In the genomic region with DNA sequence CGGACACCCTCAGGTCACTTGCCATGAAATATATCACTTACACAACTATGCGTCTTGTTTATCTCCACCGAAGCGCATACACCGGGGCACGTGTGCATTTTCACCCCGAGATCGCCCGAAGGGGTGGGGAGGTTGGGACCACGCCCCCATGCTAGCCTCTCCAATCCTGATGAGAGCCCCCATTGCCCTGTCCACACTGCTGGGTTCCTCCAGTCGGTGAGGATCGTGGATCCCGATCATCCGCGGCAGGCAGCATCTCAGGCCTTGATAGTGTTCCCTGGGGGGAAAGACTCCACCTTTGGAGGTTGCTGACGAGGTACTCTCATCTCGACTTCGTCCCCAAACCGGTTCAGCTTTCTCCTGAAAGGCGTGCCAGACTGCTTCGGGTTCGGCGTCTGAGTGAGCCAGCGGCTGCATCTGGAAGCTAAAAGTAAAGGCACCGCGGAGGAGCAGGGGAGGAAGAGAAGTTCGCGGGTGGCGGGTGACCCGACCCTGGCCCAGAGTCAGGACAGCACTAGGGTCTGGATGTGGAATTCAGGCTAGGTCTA, we compare ENCODE assay signal across 8 mouse cellular contexts. TPM values are rescaled to one million over a fixed set of nuclear protein-coding genes. Genes with fewer than 3 reads are reported as not detected.
A peak's percentile ranks its signal among the peaks of the same experiment; 100 is the strongest.
DNase-seq lines count a peak whose midpoint lies in the region; ATAC-seq lines count a peak whose summit lies in the region.

No protein-coding gene starts in this region.

- no peaks in the 10 kb centered on the region for H3K9me3 ChIP-seq in embryonic facial prominence, embryonic 11.5 days (replicated peaks; ENCODE audit: control insufficient read depth, low read length)
- H3K9me3 ChIP-seq in hindbrain, embryonic 12.5 days (replicated peaks), result no peaks in the 10 kb centered on the region
- H3K9me3 ChIP-seq in liver, embryonic 11.5 days (ENCODE audit: control insufficient read depth, low read length), result no peaks in the 10 kb centered on the region
- no peaks in the 10 kb centered on the region for H3K9me3 ChIP-seq in neural tube, embryonic 11.5 days (ENCODE audit: control insufficient read depth, low read length)

- no peaks in the 10 kb centered on the region for H3K36me3 ChIP-seq in embryonic facial prominence, embryonic 11.5 days (replicated peaks; ENCODE audit: control insufficient read depth, insufficient read depth, low read depth, low read length)
- H3K36me3 ChIP-seq in hindbrain, embryonic 12.5 days, result peaks cover 11% of the 10 kb centered on the region; the same call in 1 of the 2 replicates
- no peaks in the 10 kb centered on the region for H3K36me3 ChIP-seq in liver, embryonic 11.5 days (ENCODE audit: control insufficient read depth, insufficient read depth, low read length)
- no peaks in the 10 kb centered on the region; the same call in 1 of the 2 replicates for H3K36me3 ChIP-seq in neural tube, embryonic 11.5 days (ENCODE audit: control insufficient read depth, insufficient read depth, low read length)

- no peak overlapping the region for H3K27ac ChIP-seq in embryonic facial prominence, embryonic 11.5 days (replicated peaks; ENCODE audit: low read depth, low read length)
- H3K27ac ChIP-seq in hindbrain, embryonic 12.5 days, result 0 out of 2 replicates have a peak overlapping the region, but pooled peaks have one; percentile 23
- peak overlapping the region; percentile 91 for H3K27ac ChIP-seq in liver, embryonic 11.5 days (ENCODE audit: low read depth, low read length)
- 0 out of 2 replicates have a peak overlapping the region, but pooled peaks have one; percentile 8 for H3K27ac ChIP-seq in neural tube, embryonic 11.5 days (ENCODE audit: low read depth, low read length)

- H3K4me2 ChIP-seq in embryonic facial prominence, embryonic 11.5 days (ENCODE audit: low read depth, low read length), result peak overlapping the region; percentile 96
- H3K4me2 ChIP-seq in hindbrain, embryonic 12.5 days (replicated peaks), result peak overlapping the region; percentile 82
- H3K4me2 ChIP-seq in liver, embryonic 11.5 days, result peak overlapping the region; percentile 99
- peak overlapping the region; percentile 83 for H3K4me2 ChIP-seq in neural tube, embryonic 11.5 days (ENCODE audit: low read depth)

- peaks cover 8% of the 10 kb centered on the region for H3K4me1 ChIP-seq in embryonic facial prominence, embryonic 11.5 days (ENCODE audit: control insufficient read depth, insufficient read depth, low read length)
- peaks cover 45% of the 10 kb centered on the region for H3K4me1 ChIP-seq in hindbrain, embryonic 12.5 days
- peaks cover 52% of the 10 kb centered on the region for H3K4me1 ChIP-seq in liver, embryonic 11.5 days (replicated peaks; ENCODE audit: control insufficient read depth, insufficient read depth, low read length)
- H3K4me1 ChIP-seq in neural tube, embryonic 11.5 days (ENCODE audit: control insufficient read depth, insufficient read depth, low read length), result peaks cover 33% of the 10 kb centered on the region

- under 1% methylated on average over 30 of the region's 30 CpGs for WGBS in embryonic facial prominence, embryonic 11.5 days
- under 1% methylated on average over 30 of the region's 30 CpGs for WGBS in hindbrain, embryonic 12.5 days
- WGBS in liver, embryonic 11.5 days, result under 1% methylated on average over 30 of the region's 30 CpGs
- under 1% methylated on average over 30 of the region's 30 CpGs for WGBS in neural tube, embryonic 11.5 days

- H3K27me3 ChIP-seq in embryonic facial prominence, embryonic 11.5 days (ENCODE audit: control insufficient read depth, insufficient read depth, low read length), result peaks cover 18% of the 10 kb centered on the region
- H3K27me3 ChIP-seq in hindbrain, embryonic 12.5 days, result peaks cover 65% of the 10 kb centered on the region
- H3K27me3 ChIP-seq in liver, embryonic 11.5 days (replicated peaks; ENCODE audit: control insufficient read depth, insufficient read depth, low read length), result peaks cover 42% of the 10 kb centered on the region
- H3K27me3 ChIP-seq in neural tube, embryonic 11.5 days (ENCODE audit: control insufficient read depth, insufficient read depth, low read length), result peaks cover 46% of the 10 kb centered on the region

- H3K9ac ChIP-seq in embryonic facial prominence, embryonic 11.5 days (replicated peaks; ENCODE audit: low read length), result peak overlapping the region; percentile 52
- H3K9ac ChIP-seq in hindbrain, embryonic 12.5 days, result peak overlapping the region; percentile 59
- peak overlapping the region; percentile 80 for H3K9ac ChIP-seq in liver, embryonic 11.5 days (ENCODE audit: low read depth, low read length)
- peak overlapping the region; percentile 37; the same call in 1 of the 2 replicates for H3K9ac ChIP-seq in neural tube, embryonic 11.5 days (ENCODE audit: low read length)

- no peak; the same call in 1 of the 2 replicates for ATAC-seq in embryonic facial prominence, embryonic 11.5 days (replicated peaks; ENCODE audit: insufficient number of reproducible peaks, low FRiP score, low TSS enrichment, low read depth)
- no peak for ATAC-seq in hindbrain, embryonic 12.5 days (ENCODE audit: low FRiP score)
- ATAC-seq in liver, embryonic 11.5 days (replicated peaks; ENCODE audit: low FRiP score), result no peak
- no peak for ATAC-seq in neural tube, embryonic 11.5 days (ENCODE audit: insufficient read depth, low FRiP score, low TSS enrichment)

- peak overlapping the region; percentile 44 for H3K4me3 ChIP-seq in embryonic facial prominence, embryonic 11.5 days (ENCODE audit: low read depth, low read length)
- H3K4me3 ChIP-seq in hindbrain, embryonic 12.5 days, result peak overlapping the region; percentile 42
- peak overlapping the region; percentile 72 for H3K4me3 ChIP-seq in liver, embryonic 11.5 days (ENCODE audit: low read depth, low read length)
- H3K4me3 ChIP-seq in neural tube, embryonic 11.5 days (ENCODE audit: low read depth, low read length), result peak overlapping the region; percentile 46

- intact Hi-C loops in gastrocnemius, postnatal 14 days (cut with DNase I; ENCODE audit: low total_unique reads), result loop anchor here (2.0 kb wide), 1 partner anchor 32 kb away; no protein-coding TSS in a partner anchor

- peak; percentile 34 for DNase-seq in gastrocnemius, postnatal 10 days
- no peak for DNase-seq in gastrocnemius, adult 8-10 months (ENCODE audit: low spot score in 2 of 2)
- peak; percentile 62 for DNase-seq in embryonic facial prominence, embryonic 11.5 days (ENCODE audit: low spot score)
- peak; percentile 71 for DNase-seq in liver, embryonic 11.5 days (ENCODE audit: low spot score)
- DNase-seq in neural tube, embryonic 11.5 days (ENCODE audit: low spot score), result peak; percentile 51
- DNase-seq in right cerebral cortex, adult 18-20 months, result no peak
- DNase-seq in gastrocnemius, postnatal 14 days, result no peak

RNA-seq across cellular contexts. Expression of gene Sphk1, which starts 1.6 kb away (rescaled TPM):
- total RNA-seq in gastrocnemius, postnatal 10 days (2021), result 1 to 10 TPM; 3.7 to 4.0 TPM
- total RNA-seq in gastrocnemius, adult 8-10 months (2022), result under 1 TPM; 0.15 to 0.75 (median 0.51) TPM
- 5.0 and 7.2 TPM in 2 replicates for polyA plus RNA-seq in embryonic facial prominence, embryonic 11.5 days (2014; fragmentation: Nextera tagmentation; extraction: Ambion mirVana)
- polyA plus RNA-seq in hindbrain, embryonic 12.5 days (2016; fragmentation: Nextera tagmentation; extraction: Ambion mirVana), result 8.9 and 10.2 TPM in 2 replicates
- 39.0 and 44.1 TPM in 2 replicates for polyA plus RNA-seq in liver, embryonic 11.5 days (2014; fragmentation: Nextera tagmentation; extraction: Ambion mirVana)
- 9.9 and 10.9 TPM in 2 replicates for polyA plus RNA-seq in neural tube, embryonic 11.5 days (2014; fragmentation: Nextera tagmentation; extraction: Ambion mirVana)
- 1 to 10 TPM; 1.6 to 2.6 TPM for total RNA-seq in gastrocnemius, postnatal 14 days (2021)

RNA-seq across cellular contexts. Expression of gene Prpsap1, which starts 38.3 kb away (rescaled TPM):
- 10 to 100 TPM; 34.8 to 35.4 TPM for total RNA-seq in gastrocnemius, postnatal 10 days (2021)
- total RNA-seq in gastrocnemius, adult 8-10 months (2022), result 10 to 100 TPM; 10.4 to 12.7 (median 11.5) TPM
- polyA plus RNA-seq in embryonic facial prominence, embryonic 11.5 days (2014; fragmentation: Nextera tagmentation; extraction: Ambion mirVana), result 171 and 182 TPM in 2 replicates
- polyA plus RNA-seq in hindbrain, embryonic 12.5 days (2016; fragmentation: Nextera tagmentation; extraction: Ambion mirVana), result 164 and 179 TPM in 2 replicates
- 133 and 135 TPM in 2 replicates for polyA plus RNA-seq in liver, embryonic 11.5 days (2014; fragmentation: Nextera tagmentation; extraction: Ambion mirVana)
- polyA plus RNA-seq in neural tube, embryonic 11.5 days (2014; fragmentation: Nextera tagmentation; extraction: Ambion mirVana), result 212 and 222 TPM in 2 replicates
- total RNA-seq in gastrocnemius, postnatal 14 days (2021), result 10 to 100 TPM; 22.4 to 24.6 TPM

RNA-seq across cellular contexts. Expression of gene Ube2o, which starts 48.9 kb away (rescaled TPM):
- total RNA-seq in gastrocnemius, postnatal 10 days (2021), result 10 to 100 TPM; 20.7 to 24.9 TPM
- 10 to 100 TPM; 22.4 to 27.6 (median 22.5) TPM for total RNA-seq in gastrocnemius, adult 8-10 months (2022)
- 17.2 and 17.4 TPM in 2 replicates for polyA plus RNA-seq in embryonic facial prominence, embryonic 11.5 days (2014; fragmentation: Nextera tagmentation; extraction: Ambion mirVana)
- polyA plus RNA-seq in hindbrain, embryonic 12.5 days (2016; fragmentation: Nextera tagmentation; extraction: Ambion mirVana), result 23.6 and 27.6 TPM in 2 replicates
- polyA plus RNA-seq in liver, embryonic 11.5 days (2014; fragmentation: Nextera tagmentation; extraction: Ambion mirVana), result 13.5 and 13.9 TPM in 2 replicates
- polyA plus RNA-seq in neural tube, embryonic 11.5 days (2014; fragmentation: Nextera tagmentation; extraction: Ambion mirVana), result 28.8 and 29.1 TPM in 2 replicates
- 10 to 100 TPM; 23.4 to 25.6 TPM for total RNA-seq in gastrocnemius, postnatal 14 days (2021)

RNA-seq across cellular contexts. Expression of gene Aanat, which starts 53.9 kb away (rescaled TPM):
- not detected for total RNA-seq in gastrocnemius, postnatal 10 days (2021)
- not detected for total RNA-seq in gastrocnemius, adult 8-10 months (2022)
- polyA plus RNA-seq in embryonic facial prominence, embryonic 11.5 days (2014; fragmentation: Nextera tagmentation; extraction: Ambion mirVana), result not detected in 2 replicates
- 0.15 TPM in 1 of 2 replicates, not detected in the other for polyA plus RNA-seq in hindbrain, embryonic 12.5 days (2016; fragmentation: Nextera tagmentation; extraction: Ambion mirVana)
- not detected in 2 replicates for polyA plus RNA-seq in liver, embryonic 11.5 days (2014; fragmentation: Nextera tagmentation; extraction: Ambion mirVana)
- polyA plus RNA-seq in neural tube, embryonic 11.5 days (2014; fragmentation: Nextera tagmentation; extraction: Ambion mirVana), result not detected in 2 replicates
- not detected for total RNA-seq in gastrocnemius, postnatal 14 days (2021)

Comparison
In these comparisons a context has a peak if more than half of its experiments do, and no peak if none do; other contexts are left out.
1. DNase-seq: peak in gastrocnemius, postnatal 10 days (single experiment), embryonic facial prominence, embryonic 11.5 days (single experiment), liver, embryonic 11.5 days (single experiment) and neural tube, embryonic 11.5 days (single experiment); none in gastrocnemius, adult 8-10 months (0 of 2), right cerebral cortex, adult 18-20 months (single experiment) and gastrocnemius, postnatal 14 days (single experiment).
2. Peak in every context shown above with its lines, with median percentiles within 50 percentile points of each other: H3K4me2 ChIP-seq, H3K4me3 ChIP-seq and H3K9ac ChIP-seq.